Mouse (Mus musculus) heart, embryonic 10.5 days (tissue): Measurements from ENCODE around the gene Pgghg. TPM values are rescaled to one million over a fixed set of nuclear protein-coding genes. Genes with fewer than 3 reads are reported as not detected.
A peak's percentile ranks its signal among the peaks of the same experiment; 100 is the strongest.
"Not testable (repeated sequence)": the region's sequence is repeated elsewhere in the genome, so short reads cannot be mapped to it uniquely, and the experiment has no call there.

Source experiments
- DNase-seq: peaks from one replicate; pipeline ENCODE4 v3.0.0-alpha.2; 2017; ENCODE audit warnings: low spot score
- H3K27ac ChIP-seq: fragments of 300-500 bp; sonication (generic); 2 replicates; pipeline ENCODE4 v1.5.1; 2016; ENCODE audit warnings: mild to moderate bottlenecking
- H3K27me3 ChIP-seq: fragments of 300-500 bp; sonication (generic); 2 replicates; pipeline ENCODE4 v1.6.1; 2016; ENCODE audit warnings: mild to moderate bottlenecking; ENCODE audit not compliant: poor library complexity, insufficient read depth, severe bottlenecking
- H3K36me3 ChIP-seq: fragments of 300-500 bp; sonication (generic); 2 replicates; pipeline ENCODE4 v1.6.1; 2016; ENCODE audit warnings: mild to moderate bottlenecking, moderate library complexity
- H3K4me1 ChIP-seq: fragments of 300-500 bp; sonication (generic); 2 replicates; pipeline ENCODE4 v1.6.1; 2016; ENCODE audit warnings: mild to moderate bottlenecking
- H3K4me3 ChIP-seq: fragments of 300-500 bp; sonication (generic); 2 replicates; pipeline ENCODE4 v1.5.1; 2016; ENCODE audit warnings: mild to moderate bottlenecking, moderate library complexity
- H3K9me3 ChIP-seq: fragments of 300-500 bp; sonication (generic); 2 replicates; pipeline ENCODE4 v1.6.1; 2016; ENCODE audit warnings: mild to moderate bottlenecking, moderate library complexity
- WGBS: fragments of 180-500 bp; shearing (Covaris S2); methylation state at CpG from one replicate; pipeline ENCODE4 v1.1.7; 2016; 5-methylcytosine and 5-hydroxymethylcytosine counted together
- polyA plus RNA-seq: library from polyadenylated mRNA; unstranded; fragments of >200 nt; fragmentation: Nextera tagmentation; extraction: Ambion mirVana; gene quantifications from 2 replicates; pipeline ENCODE4 v1.2.1, GENCODE M21; 2016

The Pgghg gene
- polyA plus RNA-seq, 1 experiment from 2014 or later, result 16.1 TPM

DNA sequence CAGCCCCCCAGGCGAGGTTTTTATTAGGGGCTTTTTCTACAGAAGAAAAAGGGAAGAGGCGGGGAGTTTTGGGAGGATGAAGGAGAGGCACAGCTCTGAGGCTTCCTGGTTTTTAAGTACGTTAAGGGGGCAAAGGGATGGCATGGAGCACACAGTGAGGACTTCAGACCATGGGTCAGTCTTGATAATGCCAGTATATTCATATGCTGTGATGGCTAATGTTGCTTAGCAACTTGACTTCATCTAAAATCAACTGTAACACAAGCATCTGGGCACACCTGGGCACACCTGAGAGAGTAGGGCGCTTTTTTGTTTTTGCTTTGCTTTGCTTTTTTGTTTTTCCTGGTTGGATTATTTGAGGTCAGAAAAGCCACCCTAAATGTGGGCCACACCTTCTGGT, 25.7 kb downstream of the Pgghg start, which contains the start of gene Ifitm1:
Gene Ifitm1 (plus strand): TSS at position 301 of the 400 bp plus-strand sequence.
- H3K27ac ChIP-seq, result no peak within 1 kb of the TSS
- no peak for DNase-seq
- peaks cover 57% of the 10 kb centered on the region for H3K27me3 ChIP-seq
- H3K4me3 ChIP-seq, result 0 out of 2 replicates have a peak within 1 kb of the TSS, but pooled peaks have one; percentile 8
- no peaks in the 10 kb centered on the region for H3K36me3 ChIP-seq
- H3K9me3 ChIP-seq, result no peaks in the 10 kb centered on the region
- 80% methylated on average over 4 of the region's 4 CpGs for WGBS
- peaks cover 30% of the 10 kb centered on the region for H3K4me1 ChIP-seq

GRCm38 (mm10) chr7:140967862-140968591, 26.8 kb downstream of the Pgghg start:
- H3K36me3 ChIP-seq, result no peaks in the 10 kb centered on the region
- H3K27ac ChIP-seq, result no peak overlapping the region
- H3K27me3 ChIP-seq, result peaks cover 59% of the 10 kb centered on the region
- peaks cover 30% of the 10 kb centered on the region for H3K4me1 ChIP-seq
- H3K4me3 ChIP-seq, result 0 out of 2 replicates have a peak overlapping the region, but pooled peaks have one; percentile 8
- WGBS, result 10% methylated on average over 14 of the region's 14 CpGs
- no peaks in the 10 kb centered on the region for H3K9me3 ChIP-seq
- DNase-seq, result no peak

GRCm38 (mm10) chr7:140968710-140969109, 27.5 kb downstream of the Pgghg start:
- H3K27me3 ChIP-seq, result peaks cover 65% of the 10 kb centered on the region
- H3K27ac ChIP-seq, H3K9me3 ChIP-seq, H3K4me3 ChIP-seq, H3K36me3 ChIP-seq, DNase-seq: not testable (repeated sequence)
- peaks cover 30% of the 10 kb centered on the region for H3K4me1 ChIP-seq
- WGBS, result 14% methylated on average over 3 of the region's 3 CpGs

DNA sequence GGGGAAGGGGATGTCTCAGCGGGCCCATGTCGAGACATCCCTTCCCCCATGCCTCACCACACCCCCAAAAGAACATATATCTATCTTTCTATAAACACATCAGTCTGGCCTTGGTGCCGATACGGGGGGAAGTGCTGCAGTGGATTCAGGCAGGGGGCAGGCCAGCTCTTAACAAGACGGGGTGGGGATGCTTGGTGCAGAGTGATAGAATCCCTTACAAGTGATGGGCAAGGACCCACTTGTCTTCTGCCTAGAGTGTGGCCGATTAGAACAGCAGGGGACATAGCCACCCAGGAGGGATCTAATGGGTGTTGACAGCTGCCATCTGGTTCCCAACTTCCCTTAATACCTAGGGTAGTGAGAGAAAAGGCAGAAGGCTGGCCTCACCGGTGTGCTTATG, 29.7 kb downstream of the Pgghg start:
- WGBS, result 10% methylated on average over 7 of the region's 7 CpGs
- no peak for DNase-seq
- Histone ChIP-seq H3K4me3 (no peak overlapping the region; the same call in 1 of the 2 replicates), H3K27me3 (peaks cover 80% of the 10 kb centered on the region), H3K4me1 (peaks cover 37% of the 10 kb centered on the region), H3K27ac (no peak overlapping the region; the same call in 1 of the 2 replicates), H3K36me3 (no peaks in the 10 kb centered on the region), H3K9me3 (no peaks in the 10 kb centered on the region)

GRCm38 (mm10) chr7:140971479-140972171, 30.4 kb downstream of the Pgghg start:
- Histone ChIP-seq H3K36me3 (no peaks in the 10 kb centered on the region), H3K27ac (peak overlapping the region; percentile 47; the same call in 1 of the 2 replicates), H3K27me3 (peaks cover 75% of the 10 kb centered on the region), H3K9me3 (no peaks in the 10 kb centered on the region), H3K4me1 (peaks cover 37% of the 10 kb centered on the region), H3K4me3 (no peak overlapping the region)
- WGBS, result 62% methylated on average over 8 of the region's 8 CpGs
- DNase-seq, result no peak

DNA sequence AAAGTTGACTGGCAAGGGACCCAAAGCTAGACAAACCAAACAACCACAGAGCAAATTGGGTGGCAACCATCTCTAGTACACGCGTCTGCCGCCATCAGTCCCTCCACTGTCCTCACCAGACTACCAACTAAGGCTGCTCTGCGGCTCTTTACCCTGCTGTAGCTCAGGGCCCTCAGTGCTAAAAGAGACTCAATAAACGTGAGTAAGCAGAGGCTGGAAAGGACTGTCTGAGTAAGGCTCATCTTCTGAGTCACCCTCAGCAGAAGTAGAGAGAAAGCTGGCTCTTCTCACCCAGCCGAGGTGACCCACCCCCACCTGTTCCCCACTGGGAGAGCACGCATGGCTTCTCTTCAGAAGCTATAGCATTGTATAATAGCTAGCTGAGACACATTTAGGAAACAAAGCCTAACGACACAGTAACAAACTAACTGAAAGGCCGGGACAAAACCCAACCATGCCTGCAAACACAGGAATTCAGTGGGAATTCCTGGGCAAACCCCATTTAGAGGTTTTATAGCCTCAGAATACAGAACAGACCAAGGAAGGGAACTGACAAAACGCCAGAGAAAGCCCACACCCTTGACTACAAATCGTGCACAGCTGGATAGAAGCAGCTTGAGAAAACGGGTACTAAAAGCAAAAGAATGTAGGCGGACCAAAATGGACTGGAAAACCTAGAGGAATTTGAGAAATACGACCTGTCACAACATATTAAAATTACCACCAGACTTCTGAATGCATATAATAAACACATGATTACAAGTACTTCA, 32.4 kb downstream of the Pgghg start:
- Histone ChIP-seq H3K36me3 (no peaks in the 10 kb centered on the region), H3K9me3 (no peaks in the 10 kb centered on the region), H3K27ac (no peak overlapping the region), H3K4me1 (peaks cover 28% of the 10 kb centered on the region), H3K4me3 (no peak overlapping the region), H3K27me3 (peaks cover 56% of the 10 kb centered on the region)
- DNase-seq, result no peak
- WGBS, result 39% methylated on average over 14 of the region's 14 CpGs

DNA sequence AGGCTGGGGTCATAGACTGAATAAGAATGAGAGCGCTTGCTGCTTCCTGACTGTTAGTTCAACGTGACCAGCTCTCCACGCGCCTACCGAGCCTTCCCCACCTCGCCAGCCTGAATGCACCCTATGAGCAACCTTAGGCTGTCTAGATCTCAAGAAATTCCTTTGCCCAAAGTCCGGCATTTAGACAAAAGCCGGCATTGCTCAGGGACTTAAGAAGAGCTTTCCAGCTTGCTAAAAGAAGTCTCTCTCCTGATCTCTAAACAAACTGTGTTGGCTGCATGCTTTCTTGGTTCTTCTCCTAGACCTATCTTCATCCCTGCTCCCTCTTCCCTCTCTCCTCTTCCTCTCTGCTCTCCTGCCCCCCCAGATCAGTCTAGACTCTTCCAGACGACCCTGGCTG, 33.7 kb downstream of the Pgghg start:
- H3K27me3 ChIP-seq, result peaks cover 42% of the 10 kb centered on the region
- H3K36me3 ChIP-seq, result no peaks in the 10 kb centered on the region
- H3K27ac ChIP-seq, result no peak overlapping the region
- 16% methylated on average over 9 of the region's 9 CpGs for WGBS
- DNase-seq, result no peak
- H3K4me1 ChIP-seq, result peaks cover 19% of the 10 kb centered on the region
- H3K4me3 ChIP-seq, result no peak overlapping the region
- no peaks in the 10 kb centered on the region for H3K9me3 ChIP-seq

DNA sequence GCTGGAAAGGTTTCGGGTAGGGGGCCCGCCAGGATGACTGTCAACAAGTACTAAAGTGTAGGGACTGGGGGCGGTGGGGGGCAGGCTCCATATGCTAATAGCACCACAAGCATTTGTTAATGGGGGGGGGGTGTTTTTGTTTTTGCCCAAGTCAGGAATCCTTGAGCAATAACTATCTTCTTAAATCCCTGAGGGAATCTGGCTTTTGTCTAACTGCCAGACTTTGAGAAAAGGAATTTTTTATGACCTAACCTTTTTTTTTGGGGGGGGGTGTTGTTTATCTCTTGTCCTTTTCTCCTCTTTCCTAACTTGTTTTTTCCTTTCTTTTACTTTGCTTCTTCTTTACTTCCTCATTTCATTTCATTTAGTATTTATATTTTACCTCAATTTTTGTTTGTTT, 34.3 kb downstream of the Pgghg start:
- Histone ChIP-seq H3K36me3 (no peaks in the 10 kb centered on the region), H3K27me3 (peaks cover 37% of the 10 kb centered on the region), H3K4me1 (peaks cover 19% of the 10 kb centered on the region), H3K27ac (no peak overlapping the region), H3K4me3 (no peak overlapping the region), H3K9me3 (no peaks in the 10 kb centered on the region)
- DNase-seq, result no peak
- WGBS, result 22% methylated on average over 3 of the region's 3 CpGs

- H3K27me3 ChIP-seq, result peaks cover 25% of the 10 kb centered on the region
- DNase-seq, result not testable (repeated sequence)
- 85% methylated on average over 9 of the region's 9 CpGs for WGBS
Observed at GRCm38 (mm10) chr7:140976720-140977119, 35.5 kb downstream of the Pgghg start.

GRCm38 (mm10) chr7:140981704-140982103, 40.5 kb downstream of the Pgghg start:
- 82% methylated on average over 8 of the region's 8 CpGs for WGBS
- Histone ChIP-seq H3K36me3 (no peaks in the 10 kb centered on the region), H3K27me3 (peaks cover 17% of the 10 kb centered on the region; the same call in 1 of the 2 replicates), H3K4me3 (no peak overlapping the region), H3K27ac (no peak overlapping the region), H3K4me1 (no peaks in the 10 kb centered on the region), H3K9me3 (no peaks in the 10 kb centered on the region)
- DNase-seq, result no peak

More at GRCm38 (mm10) chr7:140976720-140977119, 35.5 kb downstream of the Pgghg start:
- H3K4me1 ChIP-seq, H3K36me3 ChIP-seq, H3K9me3 ChIP-seq, H3K27ac ChIP-seq, H3K4me3 ChIP-seq: not testable (repeated sequence)

DNA sequence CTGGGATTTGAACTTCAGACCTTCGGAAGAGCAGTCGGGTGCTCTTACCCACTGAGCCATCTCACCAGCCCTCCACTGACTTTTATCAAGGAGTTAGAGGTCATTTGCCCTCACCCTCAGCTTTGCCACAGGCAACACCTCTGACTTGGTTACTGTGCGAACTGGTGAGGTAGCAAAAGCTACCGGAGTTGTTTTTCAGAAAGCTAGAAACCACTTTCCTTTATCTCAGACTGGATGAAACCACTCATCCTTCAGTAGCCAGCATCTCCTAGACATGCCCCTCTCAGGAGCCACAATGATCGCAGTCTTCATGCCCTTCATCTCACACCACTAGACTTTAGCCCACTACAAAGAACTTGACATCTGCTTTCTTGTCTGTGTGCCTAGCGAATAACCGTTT, 41.8 kb downstream of the Pgghg start:
- no peaks in the 10 kb centered on the region for H3K9me3 ChIP-seq
- no peaks in the 10 kb centered on the region for H3K4me1 ChIP-seq
- no peak overlapping the region for H3K27ac ChIP-seq
- H3K27me3 ChIP-seq, result peaks cover 17% of the 10 kb centered on the region; the same call in 1 of the 2 replicates
- WGBS, result 63% methylated on average over 7 of the region's 7 CpGs
- H3K36me3 ChIP-seq, result no peaks in the 10 kb centered on the region
- no peak overlapping the region for H3K4me3 ChIP-seq
- no peak for DNase-seq

- 80% methylated on average over 17 of the region's 17 CpGs for WGBS
- Histone ChIP-seq H3K27me3 (peaks cover 25% of the 10 kb centered on the region; the same call in 1 of the 2 replicates), H3K9me3 (no peaks in the 10 kb centered on the region), H3K4me3 (no peak overlapping the region), H3K27ac (no peak overlapping the region), H3K4me1 (peaks cover 3% of the 10 kb centered on the region; the same call in 1 of the 2 replicates), H3K36me3 (no peaks in the 10 kb centered on the region)
- DNase-seq, result no peak
Observed at GRCm38 (mm10) chr7:140987182-140988138, 46.3 kb downstream of the Pgghg start.
